Mouse (Mus musculus) midbrain, embryonic 11.5 days (tissue): Measurements from ENCODE around the gene Asl. TPM values are rescaled to one million over a fixed set of nuclear protein-coding genes. Genes with fewer than 3 reads are reported as not detected.

Source experiments
- ATAC-seq: fragments of 200-750 bp; cut with Nextera tagmentation; 2 replicates; pipeline ENCODE4 v1.8.0; 2017; ENCODE audit warnings: moderate TSS enrichment, moderate library complexity; ENCODE audit not compliant: low FRiP score
- DNase-seq: peaks from one replicate; pipeline ENCODE4 v3.0.0; 2015; ENCODE audit warnings: low spot score; ENCODE audit errors: missing footprints
- H3K27ac ChIP-seq: fragments of 300-500 bp; sonication (generic); 2 replicates; pipeline ENCODE4 v1.5.1; 2014; ENCODE audit warnings: low read depth, low read length
- H3K27me3 ChIP-seq: fragments of 300-500 bp; sonication (generic); 2 replicates; pipeline ENCODE4 v1.6.1; 2014; ENCODE audit warnings: mild to moderate bottlenecking, low read length, moderate library complexity, mixed read lengths; ENCODE audit not compliant: control insufficient read depth, insufficient read depth
- H3K36me3 ChIP-seq: fragments of 300-500 bp; sonication (generic); 2 replicates; pipeline ENCODE4 v1.6.1; 2014; ENCODE audit warnings: mild to moderate bottlenecking, low read length, moderate library complexity, mixed read lengths; ENCODE audit not compliant: control insufficient read depth, insufficient read depth
- H3K4me1 ChIP-seq: fragments of 300-500 bp; sonication (generic); 2 replicates; pipeline ENCODE4 v1.6.1; 2014; ENCODE audit warnings: low read length; ENCODE audit not compliant: control insufficient read depth, insufficient read depth
- H3K4me2 ChIP-seq: fragments of 300-500 bp; sonication (generic); 2 replicates; pipeline ENCODE4 v1.6.1; 2014; ENCODE audit warnings: mild to moderate bottlenecking, moderate library complexity
- H3K4me3 ChIP-seq: fragments of 300-500 bp; sonication (generic); 2 replicates; pipeline ENCODE4 v1.5.1; 2014; ENCODE audit warnings: low read depth, low read length
- H3K9ac ChIP-seq: fragments of 300-500 bp; sonication (generic); 2 replicates; pipeline ENCODE4 v1.6.1; 2014; ENCODE audit warnings: low read length
- H3K9me3 ChIP-seq: fragments of 300-500 bp; sonication (generic); 2 replicates; pipeline ENCODE4 v1.6.1; 2016; ENCODE audit warnings: low read length; ENCODE audit not compliant: control insufficient read depth
- WGBS: fragments of 180-500 bp; shearing (Covaris S2); extraction: QIAGEN DNeasy Blood & Tissue Kit; methylation state at CpG from one replicate; pipeline ENCODE4 v1.1.7; 2014; 5-methylcytosine and 5-hydroxymethylcytosine counted together
- polyA plus RNA-seq: library from polyadenylated mRNA; unstranded; fragments of >200 nt; fragmentation: Nextera tagmentation; extraction: Ambion mirVana; gene quantifications from 2 replicates; pipeline ENCODE4 v1.2.1, GENCODE M21; 2014

Gene Asl
- 24.2 and 30.1 TPM in 2 replicates for polyA plus RNA-seq

GRCm38 (mm10) chr5:130029142-130029897, at the start of gene Asl, which contains the start of gene Crcp:
Asl (minus strand) TSS chr5:130029247.
Crcp (plus strand) TSS chr5:130029290.
- Histone ChIP-seq H3K27me3 (no peaks in the 10 kb centered on the region), H3K4me3 (peak within 1 kb of the TSS; percentile 83), H3K27ac (peak within 1 kb of the TSS; percentile 92), H3K36me3 (no peaks in the 10 kb centered on the region), H3K9ac (peak within 1 kb of the TSS; percentile 87), H3K9me3 (no peaks in the 10 kb centered on the region), H3K4me1 (peaks cover 2% of the 10 kb centered on the region; the same call in 1 of the 2 replicates), H3K4me2 (peak within 1 kb of the TSS; percentile 83)
- WGBS, result 2% methylated on average over 51 of the region's 51 CpGs
- DNase-seq (peak; percentile 98), ATAC-seq (peak; percentile 86)

- Histone ChIP-seq H3K4me2 (peak overlapping the region; percentile 67), H3K9ac (peak overlapping the region; percentile 46), H3K4me1 (peaks cover 5% of the 10 kb centered on the region), H3K9me3 (peaks cover 4% of the 10 kb centered on the region; the same call in 1 of the 2 replicates), H3K27ac (no peak overlapping the region; the same call in 1 of the 2 replicates), H3K27me3 (no peaks in the 10 kb centered on the region), H3K36me3 (no peaks in the 10 kb centered on the region; the same call in 1 of the 2 replicates), H3K4me3 (peak overlapping the region; percentile 64; the same call in 1 of the 2 replicates)
- DNase-seq (no peak), ATAC-seq (peak; percentile 20; the same call in 1 of the 2 replicates)
- 46% methylated on average over 6 of the region's 6 CpGs for WGBS
These were observed 49.7 kb upstream of the Asl start for GRCm38 (mm10) chr5:130078834-130079156.

- Histone ChIP-seq H3K9ac (peak overlapping the region; percentile 46; the same call in 1 of the 2 replicates), H3K4me2 (no peak overlapping the region)
- 81% methylated on average over 9 of the region's 9 CpGs for WGBS
These were observed 49.2 kb upstream of the Asl start for GRCm38 (mm10) chr5:130078096-130078833.

GRCm38 (mm10) chr5:130076396-130076795, 47.3 kb upstream of the Asl start:
- no peak overlapping the region for H3K4me3 ChIP-seq
- no peak overlapping the region for H3K9ac ChIP-seq
- H3K4me2 ChIP-seq, result no peak overlapping the region
- no peaks in the 10 kb centered on the region for H3K27me3 ChIP-seq
- DNase-seq, result no peak
- H3K4me1 ChIP-seq, result peaks cover 5% of the 10 kb centered on the region
- peaks cover under 1% of the 10 kb centered on the region; the same call in 1 of the 2 replicates for H3K9me3 ChIP-seq
- WGBS, result 65% methylated on average over 6 of the region's 6 CpGs
- no peak for ATAC-seq
- no peaks in the 10 kb centered on the region; the same call in 1 of the 2 replicates for H3K36me3 ChIP-seq
- H3K27ac ChIP-seq, result no peak overlapping the region

More at GRCm38 (mm10) chr5:130078096-130078833, 49.2 kb upstream of the Asl start:
- ATAC-seq (no peak), DNase-seq (no peak)
- Histone ChIP-seq H3K9me3 (peaks cover 4% of the 10 kb centered on the region; the same call in 1 of the 2 replicates), H3K36me3 (no peaks in the 10 kb centered on the region; the same call in 1 of the 2 replicates), H3K27ac (no peak overlapping the region), H3K27me3 (no peaks in the 10 kb centered on the region), H3K4me3 (no peak overlapping the region), H3K4me1 (peaks cover 5% of the 10 kb centered on the region)

GRCm38 (mm10) chr5:130074491-130074890, 45.4 kb upstream of the Asl start:
- H3K9me3 ChIP-seq, result no peaks in the 10 kb centered on the region
- H3K27ac ChIP-seq, result no peak overlapping the region
- H3K27me3 ChIP-seq, result no peaks in the 10 kb centered on the region
- no peak overlapping the region for H3K4me3 ChIP-seq
- no peaks in the 10 kb centered on the region; the same call in 1 of the 2 replicates for H3K4me1 ChIP-seq
- H3K4me2 ChIP-seq, result no peak overlapping the region
- ATAC-seq (no peak), DNase-seq (no peak)
- no peak overlapping the region for H3K9ac ChIP-seq
- H3K36me3 ChIP-seq, result no peaks in the 10 kb centered on the region
- WGBS, result 70% methylated on average over 6 of the region's 6 CpGs

GRCm38 (mm10) chr5:130073026-130073425, 44.0 kb upstream of the Asl start, which contains the start of gene Tpst1:
Tpst1 (plus strand) TSS chr5:130073326.
- whole genome bisulfite sequencing, result 92% methylated on average over 6 of the region's 6 CpGs
- H3K9me3 ChIP-seq, result no peaks in the 10 kb centered on the region
- H3K9ac ChIP-seq, result no peak within 1 kb of the TSS
- H3K27me3 ChIP-seq, result no peaks in the 10 kb centered on the region
- ATAC-seq (no peak), DNase-seq (no peak)
- no peak within 1 kb of the TSS for H3K4me2 ChIP-seq
- no peak within 1 kb of the TSS for H3K27ac ChIP-seq
- H3K4me1 ChIP-seq, result no peaks in the 10 kb centered on the region
- H3K4me3 ChIP-seq, result no peak within 1 kb of the TSS
- no peaks in the 10 kb centered on the region for H3K36me3 ChIP-seq

- no peak overlapping the region for H3K4me3 ChIP-seq
- H3K4me2 ChIP-seq, result no peak overlapping the region
- no peak overlapping the region for H3K27ac ChIP-seq
- no peak for DNase-seq
- no peaks in the 10 kb centered on the region for H3K36me3 ChIP-seq
- ATAC-seq, result no peak
- 72% methylated on average over 3 of the region's 3 CpGs for WGBS
- no peaks in the 10 kb centered on the region; the same call in 1 of the 2 replicates for H3K9me3 ChIP-seq
- no peak overlapping the region for H3K9ac ChIP-seq
- H3K4me1 ChIP-seq, result no peaks in the 10 kb centered on the region
- no peaks in the 10 kb centered on the region for H3K27me3 ChIP-seq
These were observed 38.8 kb upstream of the Asl start for GRCm38 (mm10) chr5:130067841-130068264.

GRCm38 (mm10) chr5:130065579-130065978, 36.5 kb upstream of the Asl start:
- WGBS, result 97% methylated on average over 1 of the region's 1 CpGs

More at GRCm38 (mm10) chr5:130065579-130065978, 36.5 kb upstream of the Asl start:
- H3K27ac ChIP-seq, result no peak overlapping the region
- H3K36me3 ChIP-seq, result no peaks in the 10 kb centered on the region
- H3K4me3 ChIP-seq, result no peak overlapping the region
- ATAC-seq, result no peak
- peak; percentile 68 for DNase-seq
- no peaks in the 10 kb centered on the region; the same call in 1 of the 2 replicates for H3K9me3 ChIP-seq
- H3K9ac ChIP-seq, result no peak overlapping the region
- H3K27me3 ChIP-seq, result no peaks in the 10 kb centered on the region
- no peak overlapping the region for H3K4me2 ChIP-seq
- no peaks in the 10 kb centered on the region for H3K4me1 ChIP-seq
